ENCODE assay signal across 10 mouse cellular contexts in genomic region chr5:98255760-98256490, GRCm38 (mm10). TPM values are rescaled to one million over a fixed set of nuclear protein-coding genes. Genes with fewer than 3 reads are reported as not detected.
A peak's percentile ranks its signal among the peaks of the same experiment; 100 is the strongest.
DNase-seq lines count a peak whose midpoint lies in the region; ATAC-seq and TF ChIP-seq lines count a peak whose summit lies in the region.
"Had no signal": no experiment of that assay in that cellular context is flagged by ENCODE, and none has a peak within 500 bp of the region (broad histone marks: within the 10 kb centered on the region; RNA-seq: fewer than 3 reads in every experiment).

No protein-coding gene starts in this region.

- H3K27ac ChIP-seq in left cerebral cortex, adult 2 months: no peak overlapping the region
- no peak overlapping the region for H3K27ac ChIP-seq in hindbrain, postnatal 0 days
- H3K27ac ChIP-seq in kidney, adult 2 months (ENCODE audit: insufficient read depth, low read depth, low read length): no peak overlapping the region

- no peak for ATAC-seq in hindbrain, postnatal 0 days

- H3K9ac ChIP-seq in hindbrain, postnatal 0 days (replicated peaks; ENCODE audit: low read length): no peak overlapping the region

- no peaks in the 10 kb centered on the region for H3K36me3 ChIP-seq in hindbrain, postnatal 0 days (ENCODE audit: insufficient read depth, low read length)
- H3K36me3 ChIP-seq in kidney, adult 2 months (ENCODE audit: control insufficient read depth, insufficient read depth, low read length): no peaks in the 10 kb centered on the region

- TF ChIP-seq POLR2A in kidney, adult 2 months (IDR thresholded peaks at IDR 0.05; ENCODE audit: low read depth, low read length): no peak

- TF ChIP-seq CTCF in left cerebral cortex, adult 2 months (IDR thresholded peaks at IDR 0.05): no peak
- no peak for TF ChIP-seq CTCF in hindbrain, postnatal 0 days (IDR thresholded peaks at IDR 0.05; ENCODE audit: low read depth)
- no peak for TF ChIP-seq CTCF in kidney, adult 2 months (conservative IDR thresholded peaks at IDR 0.05; ENCODE audit: insufficient read depth, insufficient read length, low read depth, low read length)

- H3K27me3 ChIP-seq in hindbrain, postnatal 0 days (ENCODE audit: insufficient read depth, low read length): peaks cover 9% of the 10 kb centered on the region; the same call in 1 of the 2 replicates
- H3K27me3 ChIP-seq in kidney, adult 2 months (replicated peaks; ENCODE audit: control insufficient read depth, insufficient read depth, low read length): peaks cover 3% of the 10 kb centered on the region

- H3K9me3 ChIP-seq in hindbrain, postnatal 0 days (ENCODE audit: low read length): no peaks in the 10 kb centered on the region

- intact Hi-C loops in left cerebral cortex, adult 2 months (cut with DNase I): loop anchor here (2.0 kb wide), 1 partner anchor 27 kb away; no protein-coding TSS in a partner anchor
- intact Hi-C loops in left cerebral cortex, postnatal 14 days (cut with DNase I): no loop called here

- DNase-seq in left cerebral cortex, adult 2 months (ENCODE audit: extremely low spot score in 1 of 2, low spot score in 2 of 2): no peak
- no peak for DNase-seq in left cerebral cortex, postnatal 14 days (ENCODE audit: low spot score in 2 of 2)
- DNase-seq in embryo, embryonic 11 days: peak; percentile 35
- no peak for DNase-seq in hindbrain, postnatal 0 days (ENCODE audit: low spot score)
- DNase-seq in retina, embryonic 14.5 days (ENCODE audit: low spot score): peak; percentile 29
- DNase-seq in kidney, postnatal 25 days: no peak
- DNase-seq in kidney, adult 2 months: no peak
- DNase-seq in ovary, adult 18-20 months (ENCODE audit: low spot score): no peak
- DNase-seq: thymus, postnatal 25 days had no signal

- peak overlapping the region; percentile 3; the same call in 1 of the 2 replicates for H3K4me2 ChIP-seq in hindbrain, postnatal 0 days (ENCODE audit: low read depth, low read length)

- H3K4me3 ChIP-seq in left cerebral cortex, adult 2 months: peak overlapping the region; percentile 54
- peak overlapping the region; percentile 70 for H3K4me3 ChIP-seq in hindbrain, postnatal 0 days (ENCODE audit: low read length)
- H3K4me3 ChIP-seq in kidney, adult 2 months (ENCODE audit: insufficient read depth, low read depth, low read length): no peak overlapping the region
- H3K4me3 ChIP-seq: myocyte had no signal

- WGBS in hindbrain, postnatal 0 days: 10% methylated on average over 18 of the region's 18 CpGs
- 18% methylated on average over 18 of the region's 18 CpGs for WGBS in kidney, adult 2 months

- H3K4me1 ChIP-seq in hindbrain, postnatal 0 days (ENCODE audit: insufficient read depth, low read length): no peaks in the 10 kb centered on the region
- H3K4me1 ChIP-seq in kidney, adult 2 months (ENCODE audit: control insufficient read depth, insufficient read depth, low read length): no peaks in the 10 kb centered on the region

RNA-seq across cellular contexts. Expression of gene Fgf5, which starts 1.9 kb away (rescaled TPM):
- total RNA-seq in left cerebral cortex, adult 2 months (2021): 1 to 10 TPM; 3.3 to 4.1 TPM
- total RNA-seq in left cerebral cortex, postnatal 14 days (2021): 1 to 10 TPM; 2.0 TPM
- total RNA-seq in hindbrain, postnatal 0 days (2014; rRNA removed): 3.5 and 5.1 TPM in 2 replicates
- 6.4 and 6.8 TPM in 2 replicates for polyA plus RNA-seq in hindbrain, postnatal 0 days (2015; fragmentation: Nextera tagmentation; extraction: Ambion mirVana)
- polyA plus RNA-seq in kidney, adult 2 months (2012; rRNA removed): not detected in 2 replicates

Comparison
In these comparisons a context has a peak if more than half of its experiments do, and no peak if none do; other contexts are left out.
1. DNase-seq: peak in embryo, embryonic 11 days (single experiment) and retina, embryonic 14.5 days (single experiment); none in left cerebral cortex, adult 2 months (0 of 2), left cerebral cortex, postnatal 14 days (0 of 2), hindbrain, postnatal 0 days (single experiment), kidney, postnatal 25 days (0 of 2), kidney, adult 2 months (single experiment) and ovary, adult 18-20 months (single experiment).